Mouse (Mus musculus): ENCODE measurements at regions not wholly inside any gene's neighbourhood (a gene's known extent, or its start where the extent isn't known, plus 50 kb on each side); places are given as distances from the start of the nearest gene placed in this dataset.
"Not testable (repeated sequence)": the region's sequence is repeated elsewhere in the genome, so short reads cannot be mapped to it uniquely, and the experiment has no call there.

DNA sequence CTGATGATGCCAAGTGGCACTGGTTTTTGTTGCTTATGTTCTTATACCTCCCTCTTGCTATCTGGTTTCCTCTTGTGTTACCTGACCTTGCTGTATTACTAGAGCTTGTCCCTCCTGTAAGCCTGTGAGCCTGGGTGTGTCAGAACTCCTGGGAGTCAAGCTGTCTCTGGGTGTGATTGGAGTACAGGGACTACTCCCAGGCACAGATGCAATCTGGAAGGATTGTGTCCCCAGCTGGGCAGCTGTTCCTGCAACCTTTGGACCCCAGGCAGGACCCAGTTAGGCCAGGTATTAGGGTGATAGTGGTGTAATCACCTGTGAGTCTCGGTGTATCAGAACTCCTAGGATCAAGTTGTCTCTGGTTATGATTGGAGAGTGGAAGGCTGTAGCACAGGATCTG, 97.4 kb upstream of the Dock11 start:
- DNase-seq (ENCODE audit: low spot score) (no peak), ATAC-seq (ENCODE audit: insufficient number of reproducible peaks, low FRiP score, low TSS enrichment, low read depth) (no peak)
- Histone ChIP-seq H3K4me1 (ENCODE audit: control insufficient read depth, insufficient read depth, low read length) (no peaks in the 10 kb centered on the region), H3K9me3 (ENCODE audit: control insufficient read depth, low read length) (no peaks in the 10 kb centered on the region), H3K9ac (ENCODE audit: low read length) (no peak overlapping the region), H3K27ac (replicated peaks; ENCODE audit: low read depth, low read length) (no peak overlapping the region), H3K4me2 (ENCODE audit: low read depth, severe bottlenecking) (no peak overlapping the region), H3K36me3 (ENCODE audit: control insufficient read depth, insufficient read depth, low read length) (no peaks in the 10 kb centered on the region), H3K4me3 (ENCODE audit: low read depth, low read length) (no peak overlapping the region), H3K27me3 (ENCODE audit: control insufficient read depth, insufficient read depth, low read length) (no peaks in the 10 kb centered on the region)
- whole genome bisulfite sequencing: 86% methylated on average over 1 of the region's 1 CpGs

DNA sequence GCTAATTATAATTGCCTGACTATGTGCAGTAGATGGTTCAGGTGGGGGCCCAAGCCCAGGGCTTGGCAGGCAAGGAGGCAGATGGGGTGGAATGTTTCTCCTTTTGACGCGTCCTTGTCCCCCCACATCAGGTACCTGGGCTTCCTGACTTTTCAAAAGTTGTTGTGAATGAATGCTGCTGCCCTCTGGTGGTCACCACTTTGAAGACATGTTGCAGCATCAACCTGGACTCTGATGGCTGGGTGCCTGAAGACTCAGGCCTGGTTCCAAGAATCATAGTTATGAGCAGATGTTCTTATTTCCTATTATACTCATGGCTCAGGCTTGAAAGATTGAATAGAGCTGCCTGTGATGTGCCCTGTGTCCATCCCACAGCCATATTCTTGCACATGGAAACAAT, 75.4 kb upstream of the Dock11 start:
- H3K4me2 ChIP-seq (ENCODE audit: low read depth, severe bottlenecking): no peak overlapping the region
- H3K4me3 ChIP-seq (ENCODE audit: low read depth, low read length): no peak overlapping the region
- H3K27ac ChIP-seq (replicated peaks; ENCODE audit: low read depth, low read length): no peak overlapping the region
- WGBS: 58% methylated on average over 2 of the region's 2 CpGs
- H3K4me1 ChIP-seq (ENCODE audit: control insufficient read depth, insufficient read depth, low read length): no peaks in the 10 kb centered on the region
- no peaks in the 10 kb centered on the region for H3K9me3 ChIP-seq (ENCODE audit: control insufficient read depth, low read length)
- DNase-seq (ENCODE audit: low spot score): peak; percentile 36
- no peaks in the 10 kb centered on the region for H3K36me3 ChIP-seq (ENCODE audit: control insufficient read depth, insufficient read depth, low read length)
- no peak for ATAC-seq (ENCODE audit: insufficient number of reproducible peaks, low FRiP score, low TSS enrichment, low read depth)
- H3K27me3 ChIP-seq (ENCODE audit: control insufficient read depth, insufficient read depth, low read length): no peaks in the 10 kb centered on the region
- H3K9ac ChIP-seq (ENCODE audit: low read length): no peak overlapping the region

DNA sequence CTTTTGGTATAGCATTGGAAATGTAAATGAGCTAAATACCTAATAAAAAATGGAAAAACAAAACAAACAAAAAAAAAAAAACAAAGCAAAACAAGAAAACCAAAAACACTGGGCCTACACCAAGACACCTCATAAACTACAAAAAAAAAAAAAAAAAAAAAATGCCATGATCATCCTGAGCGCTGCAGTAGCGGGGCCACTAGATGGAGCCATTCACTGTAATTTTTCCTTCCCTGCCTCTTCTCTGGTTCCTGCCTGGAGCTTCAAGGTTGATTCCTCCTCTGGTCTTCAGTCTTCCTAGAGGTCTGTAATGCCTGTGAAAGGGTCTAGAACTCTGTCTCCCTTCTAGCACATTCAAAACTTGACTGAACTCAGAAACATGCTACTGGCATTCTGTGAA, 54.2 kb upstream of the Dock11 start:
- not testable (repeated sequence) for H3K36me3 ChIP-seq (ENCODE audit: control insufficient read depth, insufficient read depth, low read length); H3K9ac ChIP-seq (ENCODE audit: low read length); H3K27me3 ChIP-seq (ENCODE audit: control insufficient read depth, insufficient read depth, low read length); DNase-seq (ENCODE audit: low spot score); H3K27ac ChIP-seq (replicated peaks; ENCODE audit: low read depth, low read length); H3K4me3 ChIP-seq (ENCODE audit: low read depth, low read length); H3K9me3 ChIP-seq (ENCODE audit: control insufficient read depth, low read length); H3K4me2 ChIP-seq (ENCODE audit: low read depth, severe bottlenecking); H3K4me1 ChIP-seq (ENCODE audit: control insufficient read depth, insufficient read depth, low read length); ATAC-seq (ENCODE audit: insufficient number of reproducible peaks, low FRiP score, low TSS enrichment, low read depth)
- whole genome bisulfite sequencing: 6% methylated on average over 2 of the region's 2 CpGs

DNA sequence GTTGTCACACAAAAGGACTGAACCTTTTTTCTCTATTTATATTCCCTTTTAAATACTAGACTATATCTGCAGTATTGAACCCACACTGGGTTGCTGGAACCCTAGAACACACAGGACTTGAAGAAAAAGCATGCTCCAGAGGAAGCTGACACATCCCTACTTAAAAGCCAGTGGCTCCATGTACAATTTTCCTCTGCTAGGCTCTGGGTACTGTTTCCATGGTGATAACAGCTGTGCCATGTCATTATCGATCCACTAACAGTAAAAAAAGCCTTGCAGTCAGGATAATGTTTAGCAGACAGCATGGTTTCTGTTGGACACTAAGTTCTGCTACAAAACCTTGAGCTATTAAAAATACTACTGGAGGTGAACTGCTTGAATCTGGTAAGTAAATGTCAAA, 50.6 kb upstream of the Dock11 start:
- Histone ChIP-seq H3K4me3 (ENCODE audit: low read depth, low read length) (no peak overlapping the region), H3K4me2 (ENCODE audit: low read depth, severe bottlenecking) (no peak overlapping the region), H3K36me3 (ENCODE audit: control insufficient read depth, insufficient read depth, low read length) (no peaks in the 10 kb centered on the region), H3K27ac (replicated peaks; ENCODE audit: low read depth, low read length) (no peak overlapping the region), H3K9ac (ENCODE audit: low read length) (no peak overlapping the region), H3K4me1 (ENCODE audit: control insufficient read depth, insufficient read depth, low read length) (no peaks in the 10 kb centered on the region), H3K9me3 (ENCODE audit: control insufficient read depth, low read length) (no peaks in the 10 kb centered on the region), H3K27me3 (ENCODE audit: control insufficient read depth, insufficient read depth, low read length) (no peaks in the 10 kb centered on the region)
- WGBS: 66% methylated on average over 1 of the region's 1 CpGs
- ATAC-seq (ENCODE audit: insufficient number of reproducible peaks, low FRiP score, low TSS enrichment, low read depth) (no peak), DNase-seq (ENCODE audit: low spot score) (no peak)

All from limb, embryonic 11.5 days (tissue).